Mouse (Mus musculus): ENCODE measurements around the gene Sox11. TPM values are rescaled to one million over a fixed set of nuclear protein-coding genes. Genes with fewer than 3 reads are reported as not detected.
A peak's percentile ranks its signal among the peaks of the same experiment; 100 is the strongest.

Gene Sox11
- polyA plus RNA-seq, 1 experiment: not detected

DNA sequence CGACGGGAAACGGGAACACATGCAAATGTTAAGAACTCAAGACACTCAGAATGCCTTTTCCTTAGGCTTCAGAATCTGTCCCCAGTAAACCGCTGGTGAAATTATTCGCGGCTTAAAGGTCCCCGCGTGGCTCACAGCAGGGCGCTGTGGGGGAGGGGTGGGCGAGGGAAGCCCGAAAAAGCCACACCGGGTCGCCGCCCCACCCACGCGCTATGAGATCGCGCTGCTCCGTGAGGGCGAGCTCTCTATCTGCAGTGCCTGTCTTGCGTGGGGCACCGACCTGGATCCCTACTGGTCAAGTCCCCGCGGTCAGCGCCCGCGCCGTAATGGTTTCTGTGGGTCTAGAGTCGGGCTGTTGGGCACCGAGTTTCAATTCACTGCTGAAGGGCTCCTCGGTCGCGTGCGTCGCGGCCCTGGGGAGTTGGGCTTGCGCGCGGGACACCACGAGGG is 3.6 kb downstream of the Sox11 start:
- peak overlapping the region; percentile 32 for H3K4me3 ChIP-seq (replicated peaks)
- TF ChIP-seq TAL1 (IDR thresholded peaks at IDR 0.05; ENCODE audit: low read length) (no peak), GATA1 (IDR thresholded peaks at IDR 0.05; ENCODE audit: low read length) (no peak)
- H3K9me3 ChIP-seq (ENCODE audit: control insufficient read depth, low read length): peaks cover 6% of the 10 kb centered on the region; the same call in 1 of the 2 replicates
- no peaks in the 10 kb centered on the region for H3K36me3 ChIP-seq (ENCODE audit: control insufficient read depth)
- H3K4me1 ChIP-seq (ENCODE audit: control insufficient read depth): no peaks in the 10 kb centered on the region
- peaks cover 57% of the 10 kb centered on the region for H3K27me3 ChIP-seq (ENCODE audit: control insufficient read depth)

DNA sequence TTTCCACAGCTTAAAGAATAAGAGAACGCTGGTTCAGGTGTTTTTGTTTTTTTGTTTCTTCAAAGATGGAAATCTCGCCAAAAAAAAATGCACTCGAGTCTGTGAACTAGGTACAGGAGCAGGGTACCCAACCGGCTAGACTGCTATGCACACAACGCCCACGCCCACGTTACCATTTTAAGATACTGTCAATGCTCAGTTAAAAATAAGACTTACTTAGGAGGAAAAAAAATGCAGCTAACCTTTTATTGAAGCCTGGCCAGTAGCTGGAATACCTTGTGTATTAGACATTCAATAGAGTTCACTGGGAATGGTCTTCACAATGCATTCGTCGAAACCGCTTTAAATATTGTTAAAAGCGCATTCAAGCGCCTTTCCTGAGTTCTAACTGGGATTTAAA is 4.3 kb downstream of the Sox11 start:
- Histone ChIP-seq H3K27me3 (ENCODE audit: control insufficient read depth) (peaks cover 51% of the 10 kb centered on the region), H3K4me1 (ENCODE audit: control insufficient read depth) (no peaks in the 10 kb centered on the region), H3K9me3 (ENCODE audit: control insufficient read depth, low read length) (peaks cover 6% of the 10 kb centered on the region; the same call in 1 of the 2 replicates), H3K36me3 (ENCODE audit: control insufficient read depth) (no peaks in the 10 kb centered on the region), H3K4me3 (replicated peaks) (no peak overlapping the region)
- TF ChIP-seq TAL1 (IDR thresholded peaks at IDR 0.05; ENCODE audit: low read length) (no peak), GATA1 (IDR thresholded peaks at IDR 0.05; ENCODE audit: low read length) (no peak)

DNA sequence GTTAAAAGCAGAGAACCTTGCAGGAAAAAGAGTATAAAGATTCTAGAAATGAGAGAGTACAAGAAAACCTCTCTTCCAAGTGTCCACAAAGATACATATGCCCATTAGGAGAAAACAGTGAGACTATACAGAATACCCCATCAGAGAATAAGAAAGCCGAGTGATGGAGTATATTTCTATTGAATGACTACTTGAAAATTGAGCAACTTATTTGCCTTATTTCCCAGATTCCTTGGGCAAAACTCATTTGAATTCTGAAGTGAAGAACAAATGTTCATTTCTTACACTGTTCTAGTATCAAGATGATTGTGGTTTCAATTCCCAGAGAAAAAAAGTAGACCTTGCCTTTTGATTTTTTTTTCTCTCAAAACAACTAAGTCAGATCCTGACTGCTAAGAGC is 4.9 kb downstream of the Sox11 start:
- H3K36me3 ChIP-seq (ENCODE audit: control insufficient read depth): no peaks in the 10 kb centered on the region
- no peaks in the 10 kb centered on the region for H3K4me1 ChIP-seq (ENCODE audit: control insufficient read depth)
- TF ChIP-seq TAL1 (IDR thresholded peaks at IDR 0.05; ENCODE audit: low read length) (no peak), GATA1 (IDR thresholded peaks at IDR 0.05; ENCODE audit: low read length) (no peak)
- peaks cover 6% of the 10 kb centered on the region; the same call in 1 of the 2 replicates for H3K9me3 ChIP-seq (ENCODE audit: control insufficient read depth, low read length)
- peaks cover 45% of the 10 kb centered on the region for H3K27me3 ChIP-seq (ENCODE audit: control insufficient read depth)
- H3K4me3 ChIP-seq (replicated peaks): no peak overlapping the region

DNA sequence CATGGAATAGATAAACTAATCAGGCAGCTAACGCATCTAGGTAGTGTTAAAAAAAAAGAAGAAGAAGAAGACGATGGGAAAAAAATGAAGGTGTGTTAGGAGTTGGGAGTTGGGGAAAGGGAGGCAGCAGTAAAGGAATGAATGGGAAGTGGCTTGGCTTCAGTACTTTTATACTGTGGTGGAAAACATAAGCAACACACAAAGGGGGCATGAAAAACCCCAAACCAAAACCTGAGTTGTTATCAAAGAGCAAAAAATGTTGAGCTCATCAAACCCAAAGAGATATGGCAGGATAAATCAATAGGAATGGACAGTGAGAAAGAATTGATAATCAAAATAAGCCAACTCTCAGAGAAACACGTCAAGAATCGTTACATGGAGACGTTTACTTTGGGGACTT is 5.6 kb downstream of the Sox11 start:
- Histone ChIP-seq H3K36me3 (ENCODE audit: control insufficient read depth) (no peaks in the 10 kb centered on the region), H3K4me3 (replicated peaks) (no peak overlapping the region), H3K9me3 (ENCODE audit: control insufficient read depth, low read length) (peaks cover 2% of the 10 kb centered on the region; the same call in 1 of the 2 replicates), H3K4me1 (ENCODE audit: control insufficient read depth) (no peaks in the 10 kb centered on the region), H3K27me3 (ENCODE audit: control insufficient read depth) (peaks cover 38% of the 10 kb centered on the region)
- no peak for TF ChIP-seq TAL1 (IDR thresholded peaks at IDR 0.05; ENCODE audit: low read length)
- no peak for TF ChIP-seq GATA1 (IDR thresholded peaks at IDR 0.05; ENCODE audit: low read length)

DNA sequence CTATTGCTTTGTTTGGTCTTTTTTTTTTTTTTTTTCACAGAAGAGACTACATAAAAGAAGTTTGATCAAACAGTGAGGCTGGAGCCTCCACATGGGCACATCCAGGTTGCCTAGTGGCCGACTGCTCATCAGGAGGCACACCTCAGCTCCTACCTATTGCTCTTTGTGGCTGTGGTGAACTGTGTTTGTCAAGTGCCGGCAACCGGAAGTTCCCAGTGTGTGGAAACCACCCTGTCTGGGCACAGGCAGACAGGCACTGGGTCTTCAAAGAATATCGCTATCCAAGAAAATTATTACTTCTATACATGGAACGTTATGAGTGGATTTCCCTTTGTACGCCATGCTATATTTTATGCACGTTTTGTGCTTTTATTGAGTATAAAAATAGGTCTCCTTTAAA is 6.0 kb downstream of the Sox11 start:
- no peaks in the 10 kb centered on the region for H3K4me1 ChIP-seq (ENCODE audit: control insufficient read depth)
- H3K4me3 ChIP-seq (replicated peaks): no peak overlapping the region
- no peaks in the 10 kb centered on the region for H3K36me3 ChIP-seq (ENCODE audit: control insufficient read depth)
- no peaks in the 10 kb centered on the region; the same call in 1 of the 2 replicates for H3K9me3 ChIP-seq (ENCODE audit: control insufficient read depth, low read length)
- TF ChIP-seq GATA1 (IDR thresholded peaks at IDR 0.05; ENCODE audit: low read length) (no peak), TAL1 (IDR thresholded peaks at IDR 0.05; ENCODE audit: low read length) (no peak)
- peaks cover 33% of the 10 kb centered on the region for H3K27me3 ChIP-seq (ENCODE audit: control insufficient read depth)

DNA sequence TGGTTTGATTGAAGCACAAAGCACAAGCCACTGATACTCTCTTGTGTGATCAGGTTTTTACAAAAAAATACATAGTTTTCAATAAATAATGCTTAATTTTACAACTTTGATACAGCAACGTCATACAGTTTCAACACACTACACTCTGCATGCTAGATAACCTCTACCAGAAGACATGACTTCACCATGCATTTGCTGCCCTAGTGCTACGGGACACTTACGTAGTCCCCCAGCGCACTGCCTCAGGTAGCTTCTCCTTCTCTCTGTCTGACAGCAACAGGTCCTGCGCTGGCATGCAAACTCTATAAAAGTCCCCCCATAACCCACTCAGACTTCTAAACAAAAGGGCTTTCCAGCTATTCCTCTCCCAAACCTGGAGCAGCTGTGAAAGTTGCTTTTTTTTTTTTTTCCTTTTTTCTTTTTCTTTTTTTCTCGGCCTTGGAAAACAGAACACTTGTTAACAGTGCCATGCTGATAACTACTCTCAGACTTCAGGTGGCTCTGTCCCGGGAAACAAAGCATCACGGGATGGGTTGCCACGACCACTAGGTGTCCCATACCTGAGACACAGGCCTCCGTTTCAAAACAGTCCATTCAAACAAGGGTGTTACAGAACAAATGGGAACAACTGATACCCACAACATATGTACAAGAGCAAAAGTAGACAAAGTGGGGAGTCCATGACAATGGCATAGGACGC is 6.9 kb downstream of the Sox11 start:
- no peaks in the 10 kb centered on the region for H3K36me3 ChIP-seq (ENCODE audit: control insufficient read depth)
- no peaks in the 10 kb centered on the region for H3K9me3 ChIP-seq (ENCODE audit: control insufficient read depth, low read length)
- H3K27me3 ChIP-seq (ENCODE audit: control insufficient read depth): peaks cover 25% of the 10 kb centered on the region
- no peak overlapping the region for H3K4me3 ChIP-seq (replicated peaks)
- no peak for TF ChIP-seq TAL1 (IDR thresholded peaks at IDR 0.05; ENCODE audit: low read length)
- TF ChIP-seq GATA1 (IDR thresholded peaks at IDR 0.05; ENCODE audit: low read length): no peak
- no peaks in the 10 kb centered on the region for H3K4me1 ChIP-seq (ENCODE audit: control insufficient read depth)

DNA sequence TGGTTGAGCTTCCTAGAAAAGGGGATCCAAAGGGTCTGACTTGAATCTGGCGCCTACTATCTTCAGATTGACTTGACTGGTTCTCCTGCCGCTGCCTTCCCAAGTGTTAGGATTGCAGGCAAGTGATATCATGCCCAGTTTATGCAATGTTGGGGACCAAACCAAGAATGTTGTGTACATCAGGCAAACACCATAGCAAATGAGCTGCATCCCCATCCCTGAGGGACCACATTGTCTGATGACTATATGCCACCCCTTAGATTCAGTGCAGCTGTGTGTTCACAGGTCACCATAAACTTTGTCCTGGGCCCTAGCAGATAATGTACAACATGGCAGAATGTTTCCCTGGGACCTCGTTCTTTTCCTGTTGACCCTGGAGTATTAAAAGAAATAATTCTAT is 8.8 kb downstream of the Sox11 start:
- H3K4me3 ChIP-seq (replicated peaks): no peak overlapping the region
- no peaks in the 10 kb centered on the region for H3K36me3 ChIP-seq (ENCODE audit: control insufficient read depth)
- H3K9me3 ChIP-seq (ENCODE audit: control insufficient read depth, low read length): no peaks in the 10 kb centered on the region
- TF ChIP-seq GATA1 (IDR thresholded peaks at IDR 0.05; ENCODE audit: low read length): no peak
- TF ChIP-seq TAL1 (IDR thresholded peaks at IDR 0.05; ENCODE audit: low read length): no peak
- no peaks in the 10 kb centered on the region for H3K4me1 ChIP-seq (ENCODE audit: control insufficient read depth)
- peaks cover 6% of the 10 kb centered on the region for H3K27me3 ChIP-seq (ENCODE audit: control insufficient read depth)

DNA sequence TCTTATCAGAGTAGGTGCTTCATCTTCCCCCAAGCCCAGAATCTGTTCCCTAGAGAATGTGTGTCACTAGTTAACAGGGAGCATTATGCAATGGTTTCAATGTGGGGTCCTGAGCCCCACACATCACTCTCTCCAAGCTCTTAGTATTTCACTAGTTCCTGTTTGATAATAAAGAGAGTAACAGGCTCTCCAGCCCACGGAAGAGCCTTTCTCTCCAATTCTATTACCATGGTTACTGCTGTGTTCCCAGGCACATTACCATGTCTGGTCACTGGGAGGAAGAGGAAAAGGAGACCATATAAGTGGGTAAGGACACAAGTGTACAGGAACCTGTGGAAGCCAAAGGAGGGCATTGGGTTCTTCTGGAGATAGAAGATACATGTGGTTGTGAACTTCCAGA is 19.0 kb downstream of the Sox11 start:
- Histone ChIP-seq H3K36me3 (ENCODE audit: control insufficient read depth) (no peaks in the 10 kb centered on the region), H3K4me3 (replicated peaks) (no peak overlapping the region), H3K9me3 (ENCODE audit: control insufficient read depth, low read length) (no peaks in the 10 kb centered on the region), H3K4me1 (ENCODE audit: control insufficient read depth) (no peaks in the 10 kb centered on the region), H3K27me3 (ENCODE audit: control insufficient read depth) (no peaks in the 10 kb centered on the region)
- TF ChIP-seq TAL1 (IDR thresholded peaks at IDR 0.05; ENCODE audit: low read length): no peak
- no peak for TF ChIP-seq GATA1 (IDR thresholded peaks at IDR 0.05; ENCODE audit: low read length)

DNA sequence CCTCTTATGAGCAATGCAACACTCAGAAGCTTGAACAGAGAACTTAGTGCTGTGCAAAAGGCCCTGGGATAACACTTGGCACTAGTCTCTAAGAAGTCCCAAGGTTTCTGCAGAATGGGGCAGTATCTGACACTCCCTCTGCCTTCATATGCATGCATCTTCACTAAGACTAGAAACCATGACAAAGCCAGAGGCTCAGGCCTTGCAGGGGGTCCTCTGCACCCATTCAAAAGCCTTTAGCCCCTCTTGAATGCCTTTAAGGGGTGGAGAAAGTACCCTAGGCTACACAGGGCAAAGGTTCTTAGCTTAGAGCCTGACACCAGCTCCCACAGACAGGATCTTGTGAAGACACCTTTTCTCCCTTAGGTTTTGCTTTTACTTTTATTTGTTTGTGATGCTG is 21.7 kb downstream of the Sox11 start:
- TF ChIP-seq TAL1 (IDR thresholded peaks at IDR 0.05; ENCODE audit: low read length): no peak
- H3K9me3 ChIP-seq (ENCODE audit: control insufficient read depth, low read length): no peaks in the 10 kb centered on the region
- H3K4me3 ChIP-seq (replicated peaks): no peak overlapping the region
- H3K4me1 ChIP-seq (ENCODE audit: control insufficient read depth): no peaks in the 10 kb centered on the region
- H3K27me3 ChIP-seq (ENCODE audit: control insufficient read depth): no peaks in the 10 kb centered on the region
- no peaks in the 10 kb centered on the region for H3K36me3 ChIP-seq (ENCODE audit: control insufficient read depth)

DNA sequence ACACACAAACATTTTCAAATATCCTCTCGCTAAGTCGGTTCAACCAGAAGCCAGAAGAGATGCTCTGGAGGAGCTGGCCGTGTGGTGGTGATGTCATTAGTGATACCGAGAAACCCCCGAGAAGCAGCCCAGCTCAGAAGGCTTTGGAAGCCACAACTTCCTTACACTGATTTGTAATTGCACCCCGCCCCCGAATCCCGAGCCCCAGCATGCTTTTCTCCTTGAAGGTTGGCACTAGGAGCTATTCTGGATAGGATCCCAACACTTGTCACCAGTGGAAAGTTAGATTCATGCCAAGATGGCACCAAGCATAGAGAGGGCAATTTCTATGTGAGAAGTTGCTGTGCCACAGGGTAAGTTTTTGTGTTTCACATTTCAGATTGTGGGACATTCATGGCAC is 29.4 kb downstream of the Sox11 start:
- no peaks in the 10 kb centered on the region for H3K9me3 ChIP-seq (ENCODE audit: control insufficient read depth, low read length)
- no peaks in the 10 kb centered on the region for H3K27me3 ChIP-seq (ENCODE audit: control insufficient read depth)
- H3K4me1 ChIP-seq (ENCODE audit: control insufficient read depth): no peaks in the 10 kb centered on the region
- no peak overlapping the region for H3K4me3 ChIP-seq (replicated peaks)
- no peaks in the 10 kb centered on the region for H3K36me3 ChIP-seq (ENCODE audit: control insufficient read depth)
- no peak for TF ChIP-seq TAL1 (IDR thresholded peaks at IDR 0.05; ENCODE audit: low read length)
- no peak for TF ChIP-seq GATA1 (IDR thresholded peaks at IDR 0.05; ENCODE audit: low read length)

All from erythroblast, embryonic 14.5 days (primary cell).